Comparison of ENCODE assay signal across 8 mouse cellular contexts in the genomic region with DNA sequence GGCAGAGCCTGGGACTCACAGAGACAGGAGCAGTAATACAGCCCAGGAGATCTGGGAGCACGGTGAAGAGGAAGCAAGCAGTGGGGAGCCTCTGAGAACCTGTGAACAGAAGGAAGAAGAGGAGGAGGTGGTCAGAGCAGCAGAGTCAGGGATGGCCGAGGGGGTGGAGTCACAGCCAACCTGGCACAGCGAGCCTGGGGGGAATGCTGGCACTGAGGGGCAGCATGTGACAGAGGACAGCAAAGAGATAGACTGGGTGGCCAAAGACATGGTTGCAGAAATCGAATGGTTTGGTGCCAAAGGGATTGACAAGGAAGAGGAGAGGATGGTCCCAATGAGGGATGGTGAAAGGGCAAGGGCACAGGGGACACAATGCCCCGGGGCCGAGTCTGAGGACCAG. TPM values are rescaled to one million over a fixed set of nuclear protein-coding genes. Genes with fewer than 3 reads are reported as not detected.
DNase-seq lines count a peak whose midpoint lies in the region; ATAC-seq lines count a peak whose summit lies in the region.

A gene (minus strand): TSS at position 101 of the 400 bp plus-strand sequence.

- DNase-seq in lung, postnatal 14 days: no peak
- DNase-seq in embryonic facial prominence, embryonic 10.5 days (ENCODE audit: low spot score): no peak
- DNase-seq in heart, postnatal 36 days: no peak
- DNase-seq in yolk sac, embryonic 10.5 days (ENCODE audit: low spot score): no peak
- DNase-seq in lung, postnatal 10 days: no peak

- no peak for ATAC-seq in lung, embryonic 15.5 days (ENCODE audit: borderline replicate concordance, extremely low read depth, low FRiP score, low TSS enrichment)
- ATAC-seq in limb, embryonic 13.5 days (ENCODE audit: low FRiP score, low read depth): no peak
- no peak for ATAC-seq in stomach, embryonic 15.5 days (ENCODE audit: insufficient read depth, low FRiP score, low read depth)

- H3K36me3 ChIP-seq in lung, embryonic 15.5 days: no peaks in the 10 kb centered on the region
- H3K36me3 ChIP-seq in embryonic facial prominence, embryonic 10.5 days (replicated peaks): no peaks in the 10 kb centered on the region
- 0 out of 2 replicates have a peak, but pooled peaks cover under 1% of the 10 kb centered on the region for H3K36me3 ChIP-seq in limb, embryonic 13.5 days
- no peaks in the 10 kb centered on the region for H3K36me3 ChIP-seq in stomach, embryonic 15.5 days

- intact Hi-C loops in heart, postnatal 36 days (cut with DNase I): loop anchor here (2.0 kb wide), 1 partner anchor 111 kb away; no protein-coding TSS in a partner anchor

- H3K9me3 ChIP-seq in lung, embryonic 15.5 days: no peaks in the 10 kb centered on the region
- no peaks in the 10 kb centered on the region for H3K9me3 ChIP-seq in embryonic facial prominence, embryonic 10.5 days
- H3K9me3 ChIP-seq in limb, embryonic 13.5 days: no peaks in the 10 kb centered on the region
- no peaks in the 10 kb centered on the region for H3K9me3 ChIP-seq in stomach, embryonic 15.5 days

- WGBS in lung, embryonic 15.5 days: 67% methylated on average over 6 of the region's 6 CpGs
- WGBS in embryonic facial prominence, embryonic 10.5 days: 76% methylated on average over 6 of the region's 6 CpGs
- 69% methylated on average over 6 of the region's 6 CpGs for WGBS in limb, embryonic 13.5 days
- WGBS in stomach, embryonic 15.5 days: 64% methylated on average over 6 of the region's 6 CpGs

- H3K4me3 ChIP-seq in lung, embryonic 15.5 days: no peak within 1 kb of the TSS
- no peak within 1 kb of the TSS for H3K4me3 ChIP-seq in embryonic facial prominence, embryonic 10.5 days
- no peak within 1 kb of the TSS for H3K4me3 ChIP-seq in limb, embryonic 13.5 days
- H3K4me3 ChIP-seq in stomach, embryonic 15.5 days (replicated peaks): no peak within 1 kb of the TSS

- H3K27me3 ChIP-seq in lung, embryonic 15.5 days: peaks cover 28% of the 10 kb centered on the region; the same call in 1 of the 2 replicates
- H3K27me3 ChIP-seq in embryonic facial prominence, embryonic 10.5 days (replicated peaks; ENCODE audit: low read depth, poor library complexity, severe bottlenecking): peaks cover 45% of the 10 kb centered on the region
- H3K27me3 ChIP-seq in limb, embryonic 13.5 days: peaks cover 16% of the 10 kb centered on the region; the same call in 1 of the 2 replicates
- no peaks in the 10 kb centered on the region for H3K27me3 ChIP-seq in stomach, embryonic 15.5 days (replicated peaks)

- no peak within 1 kb of the TSS for H3K4me2 ChIP-seq in lung, embryonic 15.5 days
- H3K4me2 ChIP-seq in limb, embryonic 13.5 days (replicated peaks): no peak within 1 kb of the TSS
- H3K4me2 ChIP-seq in stomach, embryonic 15.5 days: no peak within 1 kb of the TSS

- H3K27ac ChIP-seq in lung, embryonic 15.5 days: no peak within 1 kb of the TSS
- H3K27ac ChIP-seq in embryonic facial prominence, embryonic 10.5 days (replicated peaks): no peak within 1 kb of the TSS
- H3K27ac ChIP-seq in limb, embryonic 13.5 days: no peak within 1 kb of the TSS
- H3K27ac ChIP-seq in stomach, embryonic 15.5 days: 0 out of 2 replicates have a peak within 1 kb of the TSS, but pooled peaks have one; percentile 5

- H3K9ac ChIP-seq in lung, embryonic 15.5 days: no peak within 1 kb of the TSS
- H3K9ac ChIP-seq in limb, embryonic 13.5 days: no peak within 1 kb of the TSS
- no peak within 1 kb of the TSS for H3K9ac ChIP-seq in stomach, embryonic 15.5 days

- H3K4me1 ChIP-seq in lung, embryonic 15.5 days: peaks cover 21% of the 10 kb centered on the region
- H3K4me1 ChIP-seq in embryonic facial prominence, embryonic 10.5 days: peaks cover 36% of the 10 kb centered on the region
- peaks cover 12% of the 10 kb centered on the region for H3K4me1 ChIP-seq in limb, embryonic 13.5 days
- peaks cover 7% of the 10 kb centered on the region; the same call in 1 of the 2 replicates for H3K4me1 ChIP-seq in stomach, embryonic 15.5 days

RNA-seq across cellular contexts. Expression of the gene that starts here (rescaled TPM):
- polyA plus RNA-seq in lung, embryonic 15.5 days (2015; fragmentation: Nextera tagmentation; extraction: Ambion mirVana): 27.7 and 27.9 TPM in 2 replicates
- polyA plus RNA-seq in embryonic facial prominence, embryonic 10.5 days (2016; fragmentation: Nextera tagmentation; extraction: Ambion mirVana): 22.9 and 27.1 TPM in 2 replicates
- 10 to 100 TPM; 14.8 to 16.3 TPM for total RNA-seq in heart, postnatal 36 days (2021)
- polyA plus RNA-seq in limb, embryonic 13.5 days (2015; fragmentation: Nextera tagmentation; extraction: Ambion mirVana): 38.6 and 38.7 TPM in 2 replicates
- 30.4 and 33.1 TPM in 2 replicates for polyA plus RNA-seq in stomach, embryonic 15.5 days (2015; fragmentation: Nextera tagmentation; extraction: Ambion mirVana)
